Mouse (Mus musculus) spleen, postnatal 14 days (tissue): ENCODE data around the gene Rad51c.
"Not testable (repeated sequence)": the region's sequence is repeated elsewhere in the genome, so short reads cannot be mapped to it uniquely, and the experiment has no call there.

Experiments
- DNase-seq, 2 experiments: peaks; one replicate each; pipeline ENCODE4 v3.0.0; 2021 to 2022; ENCODE audit warnings: low spot score in 2 of 2

The Rad51c gene

DNA sequence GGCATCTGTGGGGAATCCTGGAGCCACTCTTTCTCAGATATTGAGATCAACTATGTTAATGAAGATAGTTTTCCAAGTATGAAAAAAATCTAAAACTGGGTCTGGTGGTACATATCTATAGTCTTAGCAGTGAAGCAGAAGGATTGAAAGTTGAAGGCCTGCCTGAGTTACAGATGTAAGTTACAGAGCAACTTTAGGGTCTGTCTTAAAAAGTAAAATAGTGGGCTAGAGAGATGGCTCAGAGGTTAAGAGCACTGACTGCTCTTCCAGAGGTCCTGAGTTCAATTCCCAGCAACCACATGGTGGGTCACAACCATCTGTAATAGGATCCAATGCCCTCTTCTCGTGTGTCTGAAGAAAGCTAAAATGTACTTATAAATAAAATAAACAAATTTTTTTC, 27.7 kb upstream of the Rad51c start:
- DNase-seq = no peak

DNA sequence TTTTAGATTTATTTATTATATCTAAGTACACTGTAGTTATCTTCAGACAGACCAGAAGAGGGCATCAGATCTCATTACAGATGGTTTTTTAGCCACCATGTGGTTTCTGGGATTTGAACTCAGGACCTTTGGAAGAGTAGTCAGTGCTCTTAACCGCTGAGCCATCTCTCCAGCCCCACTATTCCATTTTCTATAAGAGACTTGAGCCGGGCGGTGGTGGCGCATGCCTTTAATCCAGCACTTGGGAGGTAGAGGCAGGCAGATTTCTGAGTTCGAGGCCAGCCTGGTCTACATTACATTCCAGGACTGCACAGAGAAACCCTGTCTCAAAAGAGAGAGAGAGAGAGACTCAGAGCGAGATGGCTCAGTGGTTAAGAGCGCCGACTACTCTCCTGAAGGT, 27.1 kb upstream of the Rad51c start:
- not testable (repeated sequence) for DNase-seq

- DNase-seq = no peak
Observed at GRCm38 (mm10) chr11:87430374-87430773, 25.6 kb upstream of the Rad51c start.

GRCm38 (mm10) chr11:87429363-87429762, 24.6 kb upstream of the Rad51c start:
- DNase-seq = no peak

DNA sequence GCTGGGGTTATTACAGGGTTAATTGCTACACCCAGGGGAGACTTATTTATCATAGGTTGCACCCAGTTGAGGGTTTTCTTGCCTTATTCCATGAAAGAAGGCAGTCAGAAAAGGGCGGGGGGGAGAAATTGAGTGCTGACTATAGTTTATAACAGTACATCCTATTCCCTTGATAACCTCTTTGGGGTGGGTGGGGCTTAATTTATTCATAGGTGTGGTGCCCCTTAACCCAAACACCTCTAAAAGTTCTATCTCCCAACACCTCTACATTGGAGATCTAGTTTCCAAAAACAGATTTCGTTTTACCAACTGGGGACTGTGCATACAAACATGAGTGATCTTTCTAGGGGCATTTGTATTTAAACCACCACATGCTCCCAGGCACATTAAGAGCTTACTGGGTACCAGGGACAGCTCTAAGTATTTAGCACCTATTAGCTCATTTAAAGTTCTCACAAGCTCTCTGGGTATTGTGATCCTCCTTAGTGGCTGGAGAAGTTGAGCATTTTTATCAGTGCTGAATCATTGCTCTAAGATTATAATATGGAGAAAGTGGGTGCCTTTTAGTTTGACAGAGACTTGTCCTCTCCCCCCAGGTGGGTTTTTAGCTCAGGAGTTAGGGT, 23.4 kb upstream of the Rad51c start:
- no peak for DNase-seq

- no peak for DNase-seq
Observed at GRCm38 (mm10) chr11:87427273-87428050, 22.7 kb upstream of the Rad51c start.

DNA sequence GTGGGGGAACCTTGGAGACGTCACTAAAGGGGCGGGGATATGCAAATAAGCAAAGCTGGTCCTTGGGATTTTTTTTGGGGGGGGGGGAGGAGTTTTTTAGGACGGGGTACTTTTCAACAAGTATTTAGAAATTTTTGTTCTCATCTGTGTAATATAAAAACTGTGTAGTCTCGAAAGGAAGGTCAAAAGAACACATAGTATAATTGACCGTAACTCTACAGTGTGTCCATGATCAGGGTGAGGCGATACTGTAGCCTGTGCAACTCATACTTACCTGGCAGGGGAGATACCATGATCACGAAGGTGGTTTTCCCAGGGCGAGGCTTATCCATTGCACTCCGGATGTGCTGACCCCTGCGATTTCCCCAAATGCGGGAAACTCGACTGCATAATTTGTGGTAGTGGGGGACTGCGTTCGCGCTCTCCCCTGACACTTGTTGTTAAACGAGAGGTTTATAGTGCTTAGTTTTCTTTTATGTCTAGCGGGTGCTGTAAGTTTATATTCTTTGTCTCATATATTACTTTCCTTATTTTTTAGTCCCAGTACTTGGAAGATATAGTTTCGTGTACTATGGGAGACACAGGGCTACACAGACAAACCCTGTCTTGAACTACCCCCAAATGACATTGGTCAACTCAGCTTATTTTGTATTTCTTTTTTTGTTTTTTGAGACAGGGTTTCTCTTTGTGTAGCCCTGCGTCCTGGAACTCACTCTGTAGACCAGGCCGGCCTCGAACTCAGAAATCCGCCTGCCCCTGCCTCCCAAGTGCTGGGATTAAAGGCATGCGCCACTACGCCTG, 21.9 kb upstream of the Rad51c start:
- DNase-seq = peak; percentile 60 to 82

GRCm38 (mm10) chr11:87426121-87426449, 21.3 kb upstream of the Rad51c start:
- DNase-seq = no peak

DNA sequence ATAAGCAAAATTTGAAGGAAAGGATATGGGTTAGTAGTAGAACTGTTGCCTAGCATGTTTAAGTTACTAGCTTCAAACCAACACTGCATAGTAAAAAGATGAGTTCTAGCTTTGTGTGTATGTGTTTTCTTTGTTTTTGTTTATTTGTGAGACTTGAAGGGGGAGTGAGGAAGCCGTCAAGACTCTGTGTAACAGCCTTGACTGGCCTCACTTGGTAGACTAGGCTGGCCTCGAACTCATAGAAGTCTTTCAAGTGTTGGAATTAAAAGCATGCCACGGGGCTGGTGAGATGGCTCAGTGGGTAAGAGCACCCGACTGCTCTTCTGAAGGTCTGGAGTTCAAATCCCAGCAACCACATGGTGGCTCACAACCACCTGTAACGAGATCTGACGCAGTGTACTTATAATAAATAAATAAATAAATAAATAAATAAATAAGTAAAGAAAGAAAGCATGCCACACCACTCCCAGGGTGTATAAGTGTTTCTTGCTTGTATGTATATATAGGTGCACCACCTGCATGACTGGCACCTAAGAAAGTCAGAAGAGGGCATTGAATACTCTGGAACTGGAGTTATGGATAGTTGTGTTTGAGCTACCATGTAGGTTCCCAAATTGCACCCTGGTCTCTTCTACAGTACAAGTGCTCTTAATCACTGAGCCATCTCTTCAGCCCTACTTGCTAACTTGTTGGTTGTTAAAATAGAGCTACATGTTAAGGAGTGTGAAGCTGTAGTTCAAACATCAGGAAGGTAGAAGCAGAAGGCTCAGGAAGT, 19.0 kb upstream of the Rad51c start:
- DNase-seq = no peak

DNA sequence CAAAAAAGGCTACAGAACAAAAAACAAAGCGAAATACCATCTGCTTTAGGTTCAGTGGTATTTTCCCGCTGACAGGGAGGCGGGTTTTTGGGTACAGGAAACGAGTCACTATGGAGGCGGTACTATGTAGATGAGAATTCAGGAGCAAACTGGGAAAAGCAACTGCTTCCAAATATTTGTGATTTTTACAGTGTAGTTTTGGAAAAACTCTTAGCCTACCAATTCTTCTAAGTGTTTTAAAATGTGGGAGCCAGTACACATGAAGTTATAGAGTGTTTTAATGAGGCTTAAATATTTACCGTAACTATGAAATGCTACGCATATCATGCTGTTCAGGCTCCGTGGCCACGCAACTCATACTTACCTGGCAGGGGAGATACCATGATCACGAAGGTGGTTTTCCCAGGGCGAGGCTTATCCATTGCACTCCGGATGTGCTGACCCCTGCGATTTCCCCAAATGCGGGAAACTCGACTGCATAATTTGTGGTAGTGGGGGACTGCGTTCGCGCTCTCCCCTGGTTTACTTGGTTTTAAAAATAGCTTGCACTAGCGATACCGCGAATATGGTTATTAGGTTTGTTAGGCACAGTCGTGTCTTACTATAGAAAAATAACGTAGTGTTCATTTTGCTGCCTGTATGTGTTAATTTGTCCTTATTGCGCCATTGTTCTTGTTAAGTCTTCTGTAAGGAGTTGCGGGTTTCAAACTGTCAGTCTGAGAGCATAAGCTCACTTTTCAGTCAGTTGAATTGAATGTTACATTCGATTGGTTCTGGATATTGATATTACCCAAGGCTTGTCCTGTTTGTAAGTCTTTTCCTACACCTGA, 18.0 kb upstream of the Rad51c start:
- DNase-seq = peak; percentile 67 to 78

DNA sequence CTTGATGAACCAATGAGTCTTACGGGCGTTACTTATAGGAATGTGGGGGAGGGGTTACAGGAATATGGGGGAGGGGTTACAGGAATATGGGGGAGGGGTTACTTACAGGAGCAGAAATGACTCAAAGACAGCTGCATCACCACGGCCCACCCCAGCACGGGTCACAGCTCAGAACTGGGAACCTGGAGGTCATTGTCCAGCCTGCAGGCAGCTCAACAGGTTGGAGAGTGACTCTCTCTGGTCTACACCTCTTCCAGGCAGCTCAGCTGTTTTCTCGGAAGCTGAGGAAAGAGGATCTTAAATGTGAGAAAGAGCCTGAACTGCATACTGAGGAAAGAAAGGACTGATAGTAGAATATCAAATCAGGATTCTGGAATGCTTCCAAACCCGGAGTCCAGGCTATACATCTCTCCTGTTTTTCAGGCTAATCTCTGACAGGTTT, 17.0 kb upstream of the Rad51c start:
- DNase-seq = no peak

DNA sequence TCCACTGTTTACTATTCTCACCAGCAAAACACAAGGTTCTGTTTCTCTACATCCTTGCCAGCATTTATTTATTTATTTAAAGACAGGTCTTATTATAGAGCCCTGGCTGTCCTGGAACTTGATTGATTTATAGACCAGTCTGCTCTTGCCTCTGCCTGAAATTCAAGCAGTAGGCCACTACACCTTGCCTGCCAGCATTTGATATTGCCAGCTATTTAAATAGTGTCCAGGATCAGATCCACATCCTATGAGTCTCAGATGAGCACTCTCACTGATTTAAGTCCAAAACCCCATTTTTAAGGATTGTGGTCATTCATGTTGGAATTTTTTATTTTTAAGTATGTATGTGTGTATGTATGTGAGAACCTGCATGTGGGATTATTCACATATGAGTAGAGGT, 16.1 kb upstream of the Rad51c start:
- no peak for DNase-seq

DNA sequence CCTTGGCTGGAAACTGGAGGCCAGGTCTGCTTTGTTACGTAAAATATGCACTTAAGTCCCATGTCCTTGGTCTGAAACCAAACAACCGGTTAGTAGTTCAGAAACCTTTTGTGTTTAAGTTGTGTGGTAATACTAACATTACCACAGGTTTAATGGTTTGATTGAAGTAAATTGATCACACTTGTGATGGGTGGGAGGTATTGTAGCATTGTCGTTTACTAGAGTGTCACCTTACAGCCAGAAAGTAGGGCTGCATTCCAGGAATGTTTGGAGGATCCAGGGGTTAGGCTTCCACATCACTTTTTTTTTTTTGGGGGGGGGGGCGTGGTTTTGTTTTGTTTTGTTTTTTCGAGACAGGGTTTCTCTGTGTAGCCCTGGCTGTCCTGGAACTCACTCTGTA, 11.4 kb upstream of the Rad51c start:
- no peak for DNase-seq

- not testable (repeated sequence) for DNase-seq
Observed at GRCm38 (mm10) chr11:87413412-87413811, 8.7 kb upstream of the Rad51c start.

- peak; percentile 97 to 99 for DNase-seq
Observed at GRCm38 (mm10) chr11:87404111-87404853, 472 bp downstream of the Rad51c start.

DNA sequence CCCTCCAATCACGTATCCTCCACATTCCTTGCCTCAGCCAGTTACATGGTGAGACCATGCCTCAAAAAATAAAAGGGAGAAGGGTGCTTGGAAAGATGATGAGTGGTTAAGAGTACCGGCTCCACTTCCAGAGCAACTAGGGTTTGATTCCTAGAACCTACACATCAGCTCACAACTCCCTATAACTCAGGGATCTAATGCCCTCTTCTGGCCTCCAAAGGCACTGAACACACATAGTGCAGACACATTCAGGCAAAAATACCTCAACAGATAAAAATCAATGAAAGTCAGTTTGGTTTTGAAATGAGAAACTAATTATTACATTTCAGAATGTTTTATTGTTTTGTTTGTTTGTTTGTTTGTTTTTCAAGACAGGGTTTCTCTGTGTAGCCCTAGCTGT, 6.4 kb downstream of the Rad51c start:
- DNase-seq = no peak

DNA sequence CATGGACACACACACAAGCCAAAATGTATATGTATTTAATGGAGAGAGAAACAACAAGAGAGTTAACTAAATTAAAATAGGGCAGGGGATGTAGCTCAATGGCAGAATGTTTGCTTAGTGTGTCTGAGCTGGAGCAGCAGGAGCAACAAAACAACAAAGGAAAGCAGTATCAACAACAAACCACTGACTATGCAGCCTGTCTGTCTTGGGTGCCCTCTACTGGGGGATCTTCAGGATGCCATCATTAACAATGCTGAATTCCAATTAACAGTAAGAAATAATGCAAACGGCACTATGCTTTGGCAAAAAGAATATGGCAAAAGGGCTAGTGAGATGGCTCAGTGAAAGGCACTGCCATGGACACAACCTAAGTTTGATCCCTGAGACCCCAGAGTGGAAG, 10.9 kb downstream of the Rad51c start:
- peak in 1 of 2 experiments; percentile 17 for DNase-seq

GRCm38 (mm10) chr11:87385676-87386075, 19.1 kb downstream of the Rad51c start:
- no peak for DNase-seq

DNA sequence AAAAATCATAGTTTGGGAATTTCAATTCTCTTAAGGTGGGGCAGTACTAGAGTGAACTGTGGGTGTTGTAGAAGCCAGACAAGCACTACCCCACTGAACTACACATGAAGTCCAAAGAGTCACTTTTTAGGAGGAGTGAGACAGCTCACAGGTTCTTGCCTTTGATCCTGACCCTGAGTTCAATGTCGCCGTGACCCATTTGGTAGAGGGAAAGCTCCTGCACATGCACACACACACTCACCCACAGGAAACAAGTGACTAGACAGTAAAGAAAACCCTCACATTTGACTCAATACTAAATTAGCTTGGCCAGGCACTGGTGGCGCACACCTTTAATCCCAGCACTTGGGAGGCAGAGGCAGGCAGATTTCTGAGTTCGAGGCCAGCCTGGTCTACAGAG, 20.2 kb downstream of the Rad51c start:
- DNase-seq = no peak

GRCm38 (mm10) chr11:87367865-87368580, 36.7 kb downstream of the Rad51c start:
- DNase-seq = peak in 1 of 2 experiments; percentile 16
